Mouse (Mus musculus): ENCODE measurements at regions not wholly inside any gene's neighbourhood (a gene's known extent, or its start where the extent isn't known, plus 50 kb on each side); places are given as distances from the start of the nearest gene placed in this dataset.

GRCm38 (mm10) chr4:55734331-55734730 lies 202.1 kb upstream of the Klf4 start:
- Histone ChIP-seq H3K27me3 (replicated peaks) (no peaks in the 10 kb centered on the region), H3K4me3 (replicated peaks in 1 of 3; ENCODE audit: low read depth in 2 of 3, low read length in 2 of 3, poor library complexity in 1 of 3) (no peak overlapping the region), H3K36me3 (replicated peaks in 1 of 2; ENCODE audit: control insufficient read depth in 1 of 2, insufficient read depth in 1 of 2, low read length in 1 of 2) (no peaks in the 10 kb centered on the region), H3K9me3 (replicated peaks; ENCODE audit: low read length) (no peaks in the 10 kb centered on the region), H3K79me2 (replicated peaks; ENCODE audit: control insufficient read depth, extremely low read depth, insufficient read depth, poor library complexity, severe bottlenecking) (no peaks in the 10 kb centered on the region), H3K4me2 (ENCODE audit: insufficient read depth, low read depth, poor library complexity, severe bottlenecking) (no peak overlapping the region), H3K9ac (ENCODE audit: insufficient read depth, low read depth) (no peak overlapping the region), H3K27ac (ENCODE audit: insufficient read depth, low read depth) (no peak overlapping the region), H3K4me1 (ENCODE audit: control insufficient read depth in 1 of 2, insufficient read depth in 2 of 2) (peaks cover 25 to 41% of the 10 kb centered on the region in 2 experiments)
- no peak for TF ChIP-seq ZC3H11A (IDR thresholded peaks at IDR 0.05; ENCODE audit: low read depth, low read length)
- TF ChIP-seq NELFE (IDR thresholded peaks at IDR 0.05; ENCODE audit: low read depth, low read length) = no peak
- no peak for TF ChIP-seq POLR2AphosphoS2 (IDR thresholded peaks at IDR 0.05; ENCODE audit: low read depth, low read length)
- no peak for DNase-seq (ENCODE audit: extremely low read depth)
- in situ Hi-C loops (cut with MboI; ENCODE audit: low pct_ligation_motif_present, low pct_unique_long_range_greater_than_20kb, low sequenced_read_pairs) (no loop called here), dilution Hi-C loops (cut with MboI; ENCODE audit: extremely low pct_ligation_motif_present, extremely low pct_unique_long_range_greater_than_20kb, low sequenced_read_pairs) (no loop called here)

GRCm38 (mm10) chr4:55733223-55733622 lies 201.0 kb upstream of the Klf4 start:
- H3K27ac ChIP-seq (ENCODE audit: insufficient read depth, low read depth) = peak overlapping the region; percentile 40
- H3K36me3 ChIP-seq (replicated peaks in 1 of 2; ENCODE audit: control insufficient read depth in 1 of 2, insufficient read depth in 1 of 2, low read length in 1 of 2) = no peaks in the 10 kb centered on the region
- dilution Hi-C loops (cut with MboI; ENCODE audit: extremely low pct_ligation_motif_present, extremely low pct_unique_long_range_greater_than_20kb, low sequenced_read_pairs) = no loop called here
- H3K9ac ChIP-seq (ENCODE audit: insufficient read depth, low read depth) = no peak overlapping the region
- DNase-seq (ENCODE audit: extremely low read depth) = peak; percentile 52
- no peak overlapping the region for H3K4me3 ChIP-seq (replicated peaks in 1 of 3; ENCODE audit: low read depth in 2 of 3, low read length in 2 of 3, poor library complexity in 1 of 3)
- in situ Hi-C loops (cut with MboI; ENCODE audit: low pct_ligation_motif_present, low pct_unique_long_range_greater_than_20kb, low sequenced_read_pairs) = no loop called here
- H3K79me2 ChIP-seq (replicated peaks; ENCODE audit: control insufficient read depth, extremely low read depth, insufficient read depth, poor library complexity, severe bottlenecking) = no peaks in the 10 kb centered on the region
- H3K9me3 ChIP-seq (replicated peaks; ENCODE audit: low read length) = no peaks in the 10 kb centered on the region
- H3K4me1 ChIP-seq (ENCODE audit: control insufficient read depth in 1 of 2, insufficient read depth in 2 of 2) = peaks cover 25 to 41% of the 10 kb centered on the region in 2 experiments
- H3K4me2 ChIP-seq (ENCODE audit: insufficient read depth, low read depth, poor library complexity, severe bottlenecking) = 0 out of 2 replicates have a peak overlapping the region, but pooled peaks have one; percentile 2
- no peaks in the 10 kb centered on the region for H3K27me3 ChIP-seq (replicated peaks)
- TF ChIP-seq SMC3 (IDR thresholded peaks at IDR 0.05; ENCODE audit: low read depth, low read length) (no peak), ELF1 (IDR thresholded peaks at IDR 0.05; ENCODE audit: low read depth, low read length) (no peak), JUND (conservative IDR thresholded peaks at IDR 0.05; ENCODE audit: low read depth, low read length) (no peak), ETS1 (conservative IDR thresholded peaks at IDR 0.05; ENCODE audit: low read depth, low read length) (peak; percentile 53; the same call in 1 of the 2 replicates), ZC3H11A (IDR thresholded peaks at IDR 0.05; ENCODE audit: low read depth, low read length) (no peak), MAFK (IDR thresholded peaks at IDR 0.05; ENCODE audit: insufficient replicate concordance, low read length) (0 out of 2 replicates have a peak, but pooled peaks have one; percentile 26), PAX5 (IDR thresholded peaks at IDR 0.05; ENCODE audit: low read length) (no peak), E2F4 (IDR thresholded peaks at IDR 0.05; ENCODE audit: insufficient replicate concordance, low read depth, low read length) (no peak), USF2 (conservative IDR thresholded peaks at IDR 0.05; ENCODE audit: low read depth, low read length) (no peak), USF1 (IDR thresholded peaks at IDR 0.05; ENCODE audit: low read depth, low read length) (no peak), ZNF384 (IDR thresholded peaks at IDR 0.05; ENCODE audit: low read depth, low read length) (no peak), KAT2A (IDR thresholded peaks at IDR 0.05; ENCODE audit: insufficient replicate concordance, low read length) (no peak), MXI1 (IDR thresholded peaks at IDR 0.05; ENCODE audit: low read depth, low read length) (no peak), TCF12 (IDR thresholded peaks at IDR 0.05; ENCODE audit: low read depth, low read length) (no peak; the same call in 1 of the 2 replicates), RAD21 (IDR thresholded peaks at IDR 0.05; ENCODE audit: low read depth, low read length) (no peak; the same call in 1 of the 2 replicates), NELFE (IDR thresholded peaks at IDR 0.05; ENCODE audit: low read depth, low read length) (no peak), ZKSCAN1 (IDR thresholded peaks at IDR 0.05; ENCODE audit: borderline replicate concordance, low read depth, low read length) (no peak), POLR2AphosphoS2 (IDR thresholded peaks at IDR 0.05; ENCODE audit: low read depth, low read length) (no peak), MAZ (IDR thresholded peaks at IDR 0.05; ENCODE audit: low read depth, low read length) (0 out of 2 replicates have a peak, but pooled peaks have one; percentile 25), CHD2 (IDR thresholded peaks at IDR 0.05; ENCODE audit: low read length) (no peak), CHD1 (IDR thresholded peaks at IDR 0.05; ENCODE audit: low read depth, low read length) (no peak), RCOR1 (conservative IDR thresholded peaks at IDR 0.05; ENCODE audit: low read depth, low read length) (no peak), EP300 (IDR thresholded peaks at IDR 0.05; ENCODE audit: low read length) (peak; percentile 65), BHLHE40 (IDR thresholded peaks at IDR 0.05; ENCODE audit: low read depth, low read length) (peak; percentile 63; the same call in 1 of the 2 replicates), POLR2A (IDR thresholded peaks at IDR 0.05; ENCODE audit: low read depth, low read length) (no peak), TBP (conservative IDR thresholded peaks at IDR 0.05; ENCODE audit: low read depth, low read length) (no peak), NRF1 (IDR thresholded peaks at IDR 0.05; ENCODE audit: low read depth, low read length) (no peak), UBTF (IDR thresholded peaks at IDR 0.05; ENCODE audit: low read depth, low read length) (no peak), MYC (IDR thresholded peaks at IDR 0.05; ENCODE audit: low read depth, low read length) (no peak), SIN3A (IDR thresholded peaks at IDR 0.05; ENCODE audit: low read length) (no peak), ZMIZ1 (IDR thresholded peaks at IDR 0.05; ENCODE audit: low read depth, low read length) (no peak), IRF4 (IDR thresholded peaks at IDR 0.05; ENCODE audit: low read depth, low read length) (peak; percentile 78), JUN (IDR thresholded peaks at IDR 0.05; ENCODE audit: insufficient read depth, low read depth, low read length) (0 out of 2 replicates have a peak, but pooled peaks have one; percentile 6)

Data from CH12.LX (cell line).